Mouse (Mus musculus) MEL (cell line): ENCODE results near the gene Mgat4b.

Experiments
- CHD2 ChIP-seq: IDR thresholded peaks from 2 replicates; pipeline ENCODE4 v1.6.1; 2011; ENCODE audit warnings: low read length, improper control_type of control experiment
- CTCF ChIP-seq, 3 experiments: IDR thresholded peaks in 2 of 3; conservative IDR thresholded peaks in 1 of 3; 2 replicates each; pipeline ENCODE4 v1.5.1; 2011 to 2012; ENCODE audit warnings: low read length in 3 of 3, low read depth in 2 of 3, mild to moderate bottlenecking in 2 of 3, improper control_type of control experiment in 1 of 3, inconsistent platforms in 1 of 3, mixed read lengths in 1 of 3, moderate library complexity in 1 of 3; ENCODE audit not compliant: control insufficient read depth in 1 of 3, insufficient read depth in 1 of 3, poor library complexity in 1 of 3, severe bottlenecking in 1 of 3
- MEF2A ChIP-seq: IDR thresholded peaks from 2 replicates; pipeline ENCODE4 v1.6.1; 2014; ENCODE audit warnings: low read depth, mild to moderate bottlenecking, inconsistent platforms, low read length, improper control_type of control experiment; ENCODE audit not compliant: poor library complexity, insufficient replicate concordance, severe bottlenecking; ENCODE audit errors: extremely low read depth
- MYC ChIP-seq: IDR thresholded peaks from 2 replicates; pipeline ENCODE4 v1.6.1; 2011; ENCODE audit warnings: low read depth, mild to moderate bottlenecking, low read length, improper control_type of control experiment, moderate library complexity
- POLR2A ChIP-seq, 2 experiments: IDR thresholded peaks; 2 replicates each; pipeline ENCODE4 v1.6.1; 2011 to 2012; ENCODE audit warnings: low read length in 2 of 2, mild to moderate bottlenecking in 2 of 2, control low read depth in 1 of 2, improper control_type of control experiment in 1 of 2, low read depth in 1 of 2, moderate library complexity in 1 of 2; ENCODE audit not compliant: control insufficient read depth in 1 of 2, insufficient read depth in 1 of 2, poor library complexity in 1 of 2
- POLR2AphosphoS2 ChIP-seq: IDR thresholded peaks from 2 replicates; pipeline ENCODE4 v1.6.1; 2011; ENCODE audit warnings: low read length, improper control_type of control experiment
- TBP ChIP-seq: IDR thresholded peaks from 2 replicates; pipeline ENCODE4 v1.8.0; 2011; ENCODE audit warnings: low read depth, low read length, improper control_type of control experiment
- TCF12 ChIP-seq: IDR thresholded peaks from 2 replicates; pipeline ENCODE4 v1.6.1; 2014; ENCODE audit warnings: low read depth, mild to moderate bottlenecking, inconsistent platforms, low read length, improper control_type of control experiment, moderate library complexity
- UBTF ChIP-seq: IDR thresholded peaks from 2 replicates; pipeline ENCODE4 v1.6.1; 2012; ENCODE audit warnings: low read depth, mild to moderate bottlenecking, inconsistent platforms, low read length, improper control_type of control experiment, moderate library complexity, borderline replicate concordance; ENCODE audit not compliant: insufficient read depth
- USF1 ChIP-seq: IDR thresholded peaks from 2 replicates; pipeline ENCODE4 v1.6.1; 2014; ENCODE audit warnings: low read depth, mild to moderate bottlenecking, inconsistent platforms, low read length, improper control_type of control experiment, moderate library complexity
- ZC3H11A ChIP-seq: IDR thresholded peaks from 2 replicates; pipeline ENCODE4 v1.6.1; 2012; ENCODE audit warnings: low read depth, mild to moderate bottlenecking, inconsistent platforms, low read length, improper control_type of control experiment

DNA sequence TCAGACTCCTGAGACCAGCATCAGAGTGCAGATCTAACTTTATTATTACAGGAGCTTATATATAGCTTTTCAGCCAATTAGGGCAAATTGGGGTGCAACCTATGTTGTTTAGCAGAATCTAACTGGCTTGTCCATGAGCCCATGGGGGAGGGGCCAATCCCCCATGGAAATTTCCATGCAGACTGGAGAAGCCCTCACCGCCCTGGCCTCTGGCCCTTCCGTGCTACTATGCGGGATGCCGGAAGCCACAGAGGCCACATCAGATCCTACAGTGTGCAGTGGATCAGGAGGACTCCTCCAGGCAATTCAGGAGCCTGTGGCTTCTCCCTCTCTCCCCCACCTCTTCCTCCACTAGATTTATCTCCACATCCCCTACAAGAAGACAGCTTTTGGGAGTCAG lies 7.1 kb downstream of the Mgat4b start:
- TF ChIP-seq CHD2 (no peak), CTCF (IDR thresholded peaks at IDR 0.05 in 2 of 3, conservative IDR thresholded peaks at IDR 0.05 in 1 of 3; ENCODE audit: control insufficient read depth in 1 of 3, insufficient read depth in 1 of 3, low read depth in 2 of 3, low read length in 3 of 3, poor library complexity in 1 of 3, severe bottlenecking in 1 of 3) (no peak), POLR2A (IDR thresholded peaks at IDR 0.05; ENCODE audit: control insufficient read depth in 1 of 2, insufficient read depth in 1 of 2, low read depth in 1 of 2, low read length in 2 of 2, poor library complexity in 1 of 2) (no peak), USF1 (0 out of 2 replicates have a peak, but pooled peaks have one; percentile 11), POLR2AphosphoS2 (no peak), MEF2A (no peak), UBTF (no peak), TBP (no peak), ZC3H11A (no peak), TCF12 (no peak), MYC (no peak)
